Mouse (Mus musculus): ENCODE data around the gene Bckdha. TPM values are rescaled to one million over a fixed set of nuclear protein-coding genes. Genes with fewer than 3 reads are reported as not detected.

Bckdha gene
- 15.5 and 16.4 TPM in 2 replicates for polyA plus RNA-seq (2011; ENCODE audit: insufficient read length, low read depth, missing spikeins)

GRCm38 (mm10) chr7:25658657-25659472 lies at the start of gene Bckdha, which contains the start of gene Exosc5:
Gene Bckdha (minus strand): TSS chr7:25658981.
Gene Exosc5 (plus strand): TSS chr7:25659164.
- TF ChIP-seq CTCF (IDR thresholded peaks at IDR 0.05; ENCODE audit: borderline replicate concordance, insufficient read depth, low read length) = no peak
- TF ChIP-seq POLR2A (IDR thresholded peaks at IDR 0.05; ENCODE audit: low read depth, low read length) = peak; percentile 84
- Histone ChIP-seq H3K4me3 (ENCODE audit: insufficient read depth, low read length) (peak within 1 kb of the TSS; percentile 66), H3K4me1 (ENCODE audit: control insufficient read depth, insufficient read depth, low read length) (no peaks in the 10 kb centered on the region), H3K27ac (ENCODE audit: insufficient read depth, low read length) (peak within 1 kb of the TSS; percentile 59)

GRCm38 (mm10) chr7:25707581-25708292 lies 49.0 kb upstream of the Bckdha start:
- TF ChIP-seq CTCF (IDR thresholded peaks at IDR 0.05; ENCODE audit: borderline replicate concordance, insufficient read depth, low read length) (no peak), POLR2A (IDR thresholded peaks at IDR 0.05; ENCODE audit: low read depth, low read length) (no peak)
- no peak overlapping the region for H3K27ac ChIP-seq (ENCODE audit: insufficient read depth, low read length)

GRCm38 (mm10) chr7:25706578-25707170 lies 47.9 kb upstream of the Bckdha start:
- no peak for TF ChIP-seq POLR2A (IDR thresholded peaks at IDR 0.05; ENCODE audit: low read depth, low read length)
- TF ChIP-seq CTCF (IDR thresholded peaks at IDR 0.05; ENCODE audit: borderline replicate concordance, insufficient read depth, low read length) = no peak
- H3K4me3 ChIP-seq (ENCODE audit: insufficient read depth, low read length) = no peak overlapping the region
- no peak overlapping the region for H3K27ac ChIP-seq (ENCODE audit: insufficient read depth, low read length)
- peaks cover 22% of the 10 kb centered on the region for H3K4me1 ChIP-seq (ENCODE audit: control insufficient read depth, insufficient read depth, low read length)

More at GRCm38 (mm10) chr7:25707581-25708292, 49.0 kb upstream of the Bckdha start:
- H3K4me1 ChIP-seq (ENCODE audit: control insufficient read depth, insufficient read depth, low read length) = peaks cover 22% of the 10 kb centered on the region
- no peak overlapping the region for H3K4me3 ChIP-seq (ENCODE audit: insufficient read depth, low read length)

GRCm38 (mm10) chr7:25705801-25706251 lies 47.0 kb upstream of the Bckdha start:
- Histone ChIP-seq H3K27ac (ENCODE audit: insufficient read depth, low read length) (no peak overlapping the region), H3K4me3 (ENCODE audit: insufficient read depth, low read length) (no peak overlapping the region), H3K4me1 (ENCODE audit: control insufficient read depth, insufficient read depth, low read length) (peaks cover 15% of the 10 kb centered on the region; the same call in 1 of the 2 replicates)
- no peak for TF ChIP-seq CTCF (IDR thresholded peaks at IDR 0.05; ENCODE audit: borderline replicate concordance, insufficient read depth, low read length)
- no peak for TF ChIP-seq POLR2A (IDR thresholded peaks at IDR 0.05; ENCODE audit: low read depth, low read length)

- Histone ChIP-seq H3K27ac (ENCODE audit: insufficient read depth, low read length) (no peak overlapping the region), H3K4me1 (ENCODE audit: control insufficient read depth, insufficient read depth, low read length) (peaks cover 11% of the 10 kb centered on the region; the same call in 1 of the 2 replicates), H3K4me3 (ENCODE audit: insufficient read depth, low read length) (no peak overlapping the region)
- TF ChIP-seq POLR2A (IDR thresholded peaks at IDR 0.05; ENCODE audit: low read depth, low read length) = no peak
- TF ChIP-seq CTCF (IDR thresholded peaks at IDR 0.05; ENCODE audit: borderline replicate concordance, insufficient read depth, low read length) = no peak
These were observed 46.1 kb upstream of the Bckdha start for GRCm38 (mm10) chr7:25704716-25705364.

GRCm38 (mm10) chr7:25703793-25704494 lies 45.2 kb upstream of the Bckdha start:
- no peak for TF ChIP-seq CTCF (IDR thresholded peaks at IDR 0.05; ENCODE audit: borderline replicate concordance, insufficient read depth, low read length)
- TF ChIP-seq POLR2A (IDR thresholded peaks at IDR 0.05; ENCODE audit: low read depth, low read length) = no peak
- H3K4me1 ChIP-seq (ENCODE audit: control insufficient read depth, insufficient read depth, low read length) = peaks cover 11% of the 10 kb centered on the region; the same call in 1 of the 2 replicates
- H3K27ac ChIP-seq (ENCODE audit: insufficient read depth, low read length) = no peak overlapping the region
- H3K4me3 ChIP-seq (ENCODE audit: insufficient read depth, low read length) = no peak overlapping the region

GRCm38 (mm10) chr7:25702350-25702749 lies 43.6 kb upstream of the Bckdha start:
- no peak overlapping the region for H3K27ac ChIP-seq (ENCODE audit: insufficient read depth, low read length)
- TF ChIP-seq POLR2A (IDR thresholded peaks at IDR 0.05; ENCODE audit: low read depth, low read length) (no peak), CTCF (IDR thresholded peaks at IDR 0.05; ENCODE audit: borderline replicate concordance, insufficient read depth, low read length) (no peak)
- H3K4me1 ChIP-seq (ENCODE audit: control insufficient read depth, insufficient read depth, low read length) = 0 out of 2 replicates have a peak, but pooled peaks cover 8% of the 10 kb centered on the region
- H3K4me3 ChIP-seq (ENCODE audit: insufficient read depth, low read length) = no peak overlapping the region

- no peak overlapping the region for H3K4me3 ChIP-seq (ENCODE audit: insufficient read depth, low read length)
- no peak overlapping the region for H3K27ac ChIP-seq (ENCODE audit: insufficient read depth, low read length)
- H3K4me1 ChIP-seq (ENCODE audit: control insufficient read depth, insufficient read depth, low read length) = 0 out of 2 replicates have a peak, but pooled peaks cover 5% of the 10 kb centered on the region
- TF ChIP-seq CTCF (IDR thresholded peaks at IDR 0.05; ENCODE audit: borderline replicate concordance, insufficient read depth, low read length) = no peak
- TF ChIP-seq POLR2A (IDR thresholded peaks at IDR 0.05; ENCODE audit: low read depth, low read length) = no peak
These were observed 42.0 kb upstream of the Bckdha start for GRCm38 (mm10) chr7:25700732-25701131.
